Mouse (Mus musculus) MEL (cell line): ENCODE results near the gene Hrct1. TPM values are rescaled to one million over a fixed set of nuclear protein-coding genes. Genes with fewer than 3 reads are reported as not detected.

Experiments
- DNase-seq: peaks from one replicate; pipeline ENCODE4 v3.0.0; 2011; ENCODE audit warnings: low read depth, low spot score
- H3K27ac ChIP-seq: 2 replicates; pipeline ENCODE4 v1.5.1; 2012; ENCODE audit warnings: low read depth, mild to moderate bottlenecking, control low read depth, low read length, moderate library complexity; ENCODE audit not compliant: control insufficient read depth
- H3K27me3 ChIP-seq, 2 experiments: fragments of 150-350 bp in 1 of 2; sonication (generic) in 1 of 2; 2 replicates each; pipeline ENCODE4 v1.6.1; 2012; ENCODE audit warnings: low read length in 2 of 2, mild to moderate bottlenecking in 2 of 2, improper control_type of control experiment in 1 of 2, moderate library complexity in 1 of 2; ENCODE audit not compliant: insufficient read depth in 2 of 2, control insufficient read depth in 1 of 2
- H3K36me3 ChIP-seq, 2 experiments: 2 replicates each; pipeline ENCODE4 v1.6.1; 2012 to 2014; ENCODE audit warnings: low read length in 2 of 2, improper control_type of control experiment in 1 of 2, inconsistent platforms in 1 of 2, mild to moderate bottlenecking in 1 of 2; ENCODE audit not compliant: insufficient read depth in 2 of 2, control insufficient read depth in 1 of 2
- H3K4me1 ChIP-seq, 2 experiments: fragments of 150-350 bp in 1 of 2; sonication (generic) in 1 of 2; 2 replicates each; pipeline ENCODE4 v1.6.1; 2012; ENCODE audit warnings: low read length in 2 of 2, improper control_type of control experiment in 1 of 2, mild to moderate bottlenecking in 1 of 2; ENCODE audit not compliant: insufficient read depth in 2 of 2, control insufficient read depth in 1 of 2
- H3K4me3 ChIP-seq, 2 experiments: fragments of 150-350 bp in 1 of 2; sonication (generic) in 1 of 2; 2 replicates each; pipeline ENCODE4 v1.5.1; 2012; ENCODE audit warnings: low read depth in 2 of 2, low read length in 2 of 2, mild to moderate bottlenecking in 2 of 2, moderate library complexity in 2 of 2, control low read depth in 1 of 2, improper control_type of control experiment in 1 of 2; ENCODE audit not compliant: control insufficient read depth in 1 of 2, insufficient read depth in 1 of 2
- H3K79me2 ChIP-seq: 2 replicates; pipeline ENCODE4 v1.6.1; 2012; ENCODE audit warnings: mild to moderate bottlenecking, low read length, moderate library complexity; ENCODE audit not compliant: control insufficient read depth, poor library complexity, insufficient read depth
- H3K9ac ChIP-seq: 2 replicates; pipeline ENCODE4 v1.6.1; 2012; ENCODE audit warnings: low read depth, mild to moderate bottlenecking, control low read depth, low read length, moderate library complexity; ENCODE audit not compliant: control insufficient read depth, poor library complexity, severe bottlenecking
- H3K9me3 ChIP-seq: fragments of 150-350 bp; sonication (generic); replicated peaks from 2 replicates; pipeline ENCODE4 v1.6.1; 2012; ENCODE audit warnings: mild to moderate bottlenecking, low read length, improper control_type of control experiment, moderate library complexity; ENCODE audit not compliant: insufficient read depth
- CTCF ChIP-seq, 3 experiments: IDR thresholded peaks in 2 of 3; conservative IDR thresholded peaks in 1 of 3; 2 replicates each; pipeline ENCODE4 v1.5.1; 2011 to 2012; ENCODE audit warnings: low read length in 3 of 3, low read depth in 2 of 3, mild to moderate bottlenecking in 2 of 3, improper control_type of control experiment in 1 of 3, inconsistent platforms in 1 of 3, mixed read lengths in 1 of 3, moderate library complexity in 1 of 3; ENCODE audit not compliant: control insufficient read depth in 1 of 3, insufficient read depth in 1 of 3, poor library complexity in 1 of 3, severe bottlenecking in 1 of 3
- E2F4 ChIP-seq: IDR thresholded peaks from 2 replicates; pipeline ENCODE4 v1.6.1; 2011; ENCODE audit warnings: low read depth, low read length, improper control_type of control experiment, borderline replicate concordance
- GABPA ChIP-seq: IDR thresholded peaks from 2 replicates; pipeline ENCODE4 v1.6.1; 2012; ENCODE audit warnings: low read depth, mild to moderate bottlenecking, inconsistent platforms, low read length, improper control_type of control experiment, moderate library complexity
- JUND ChIP-seq: IDR thresholded peaks from 2 replicates; pipeline ENCODE4 v1.6.1; 2011; ENCODE audit warnings: low read depth, mild to moderate bottlenecking, improper control_type of control experiment, low read length
- MAZ ChIP-seq: IDR thresholded peaks from 2 replicates; pipeline ENCODE4 v1.6.1; 2012; ENCODE audit warnings: low read depth, mild to moderate bottlenecking, inconsistent platforms, low read length, improper control_type of control experiment
- MEF2A ChIP-seq: IDR thresholded peaks from 2 replicates; pipeline ENCODE4 v1.6.1; 2014; ENCODE audit warnings: low read depth, mild to moderate bottlenecking, inconsistent platforms, low read length, improper control_type of control experiment; ENCODE audit not compliant: poor library complexity, insufficient replicate concordance, severe bottlenecking; ENCODE audit errors: extremely low read depth
- MXI1 ChIP-seq: IDR thresholded peaks from 2 replicates; pipeline ENCODE4 v1.6.1; 2011; ENCODE audit warnings: mild to moderate bottlenecking, low read depth, low read length, improper control_type of control experiment
- NELFE ChIP-seq: IDR thresholded peaks from 2 replicates; pipeline ENCODE4 v1.6.1; 2011; ENCODE audit warnings: low read depth, low read length, improper control_type of control experiment
- NRF1 ChIP-seq: IDR thresholded peaks from 2 replicates; pipeline ENCODE4 v1.6.1; 2014; ENCODE audit warnings: low read depth, mild to moderate bottlenecking, inconsistent platforms, low read length, improper control_type of control experiment, moderate library complexity; ENCODE audit not compliant: poor library complexity, insufficient read depth, severe bottlenecking
- POLR2AphosphoS5 ChIP-seq: IDR thresholded peaks from 2 replicates; pipeline ENCODE4 v1.6.1; 2012; ENCODE audit warnings: low read depth, borderline replicate concordance, mild to moderate bottlenecking, inconsistent platforms, low read length, moderate library complexity, mixed read lengths
- RAD21 ChIP-seq: IDR thresholded peaks from 2 replicates; pipeline ENCODE4 v1.6.1; 2011; ENCODE audit warnings: mild to moderate bottlenecking, low read depth, low read length, improper control_type of control experiment
- SIN3A ChIP-seq: IDR thresholded peaks from 2 replicates; pipeline ENCODE4 v1.6.1; 2012; ENCODE audit warnings: low read length, improper control_type of control experiment, inconsistent platforms
- SMC3 ChIP-seq: IDR thresholded peaks from 2 replicates; pipeline ENCODE4 v1.6.1; 2011; ENCODE audit warnings: low read depth, low read length, improper control_type of control experiment
- TAL1 ChIP-seq: IDR thresholded peaks from 2 replicates; pipeline ENCODE4 v1.6.1; 2012; ENCODE audit warnings: mild to moderate bottlenecking, inconsistent platforms, low read length, moderate library complexity, mixed read lengths
- ZC3H11A ChIP-seq: IDR thresholded peaks from 2 replicates; pipeline ENCODE4 v1.6.1; 2012; ENCODE audit warnings: low read depth, mild to moderate bottlenecking, inconsistent platforms, low read length, improper control_type of control experiment
- ZNF384 ChIP-seq: IDR thresholded peaks from 2 replicates; pipeline ENCODE4 v1.6.1; 2012; ENCODE audit warnings: low read depth, mild to moderate bottlenecking, inconsistent platforms, low read length, improper control_type of control experiment
- polyA plus RNA-seq, 2 experiments: library from polyadenylated mRNA; stranded (reverse) in 1 of 2; unstranded in 1 of 2; fragments of >175 nt in 1 of 2; fragments of >200 nt in 1 of 2; gene quantifications; 2 replicates each; pipeline versions ENCODE4 v1.2.1 to v1.2.4; 2012; ENCODE audit warnings: low replicate concordance in 2 of 2, low read depth in 1 of 2; ENCODE audit not compliant: insufficient read length in 2 of 2, insufficient read depth in 1 of 2, missing spikeins in 1 of 2
- total RNA-seq: library from RNA; depleted of rRNA; stranded (reverse); fragments of 300-350 nt; gene quantifications from 2 replicates; pipeline ENCODE4 v1.2.3, GENCODE M21; 2012

Gene Hrct1
- total and polyA plus RNA-seq, 3 experiments: not detected

DNA sequence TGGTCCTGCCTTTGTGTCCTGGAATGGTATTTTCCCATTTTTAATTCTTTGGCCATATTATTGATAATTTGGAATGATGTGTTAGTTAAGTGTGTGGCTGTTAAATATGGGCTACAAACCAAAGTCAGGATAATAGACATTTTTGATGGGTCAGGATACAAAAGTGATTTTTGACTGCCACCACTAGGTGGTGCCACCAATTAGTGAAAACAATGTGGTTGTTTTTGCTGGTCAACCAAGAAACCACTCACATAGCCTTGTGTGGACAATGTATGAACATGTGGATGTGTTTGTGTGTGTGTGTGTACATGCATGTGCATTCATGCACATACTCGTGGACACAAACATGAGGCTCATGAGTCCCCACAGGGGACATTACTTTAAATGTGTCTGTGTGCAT is 2.2 kb upstream of the Hrct1 start:
- H3K9me3 ChIP-seq: no peaks in the 10 kb centered on the region
- H3K27me3 ChIP-seq: peaks cover 6 to 10% of the 10 kb centered on the region in 2 experiments; a peak in 3 of 4 replicates
- H3K9ac ChIP-seq: no peak overlapping the region
- peaks cover 0 to 16% of the 10 kb centered on the region in 2 experiments; a peak in 2 of 4 replicates for H3K4me1 ChIP-seq
- peak; percentile 49 for DNase-seq
- no peaks in the 10 kb centered on the region for H3K36me3 ChIP-seq
- H3K4me3 ChIP-seq: no peak overlapping the region
- H3K27ac ChIP-seq: no peak overlapping the region
- TF ChIP-seq RAD21 (peak; percentile 69), MXI1 (no peak), POLR2AphosphoS5 (no peak), SMC3 (peak; percentile 70), ZC3H11A (peak; percentile 53), ZNF384 (0 out of 2 replicates have a peak, but pooled peaks have one; percentile 12), CTCF (IDR thresholded peaks at IDR 0.05 in 2 of 3, conservative IDR thresholded peaks at IDR 0.05 in 1 of 3; ENCODE audit: control insufficient read depth in 1 of 3, insufficient read depth in 1 of 3, low read depth in 2 of 3, low read length in 3 of 3, poor library complexity in 1 of 3, severe bottlenecking in 1 of 3) (peak; percentile 27 to 82 (median 68); a peak in 5 of 6 replicates), MEF2A (no peak)
- H3K79me2 ChIP-seq: no peaks in the 10 kb centered on the region

DNA sequence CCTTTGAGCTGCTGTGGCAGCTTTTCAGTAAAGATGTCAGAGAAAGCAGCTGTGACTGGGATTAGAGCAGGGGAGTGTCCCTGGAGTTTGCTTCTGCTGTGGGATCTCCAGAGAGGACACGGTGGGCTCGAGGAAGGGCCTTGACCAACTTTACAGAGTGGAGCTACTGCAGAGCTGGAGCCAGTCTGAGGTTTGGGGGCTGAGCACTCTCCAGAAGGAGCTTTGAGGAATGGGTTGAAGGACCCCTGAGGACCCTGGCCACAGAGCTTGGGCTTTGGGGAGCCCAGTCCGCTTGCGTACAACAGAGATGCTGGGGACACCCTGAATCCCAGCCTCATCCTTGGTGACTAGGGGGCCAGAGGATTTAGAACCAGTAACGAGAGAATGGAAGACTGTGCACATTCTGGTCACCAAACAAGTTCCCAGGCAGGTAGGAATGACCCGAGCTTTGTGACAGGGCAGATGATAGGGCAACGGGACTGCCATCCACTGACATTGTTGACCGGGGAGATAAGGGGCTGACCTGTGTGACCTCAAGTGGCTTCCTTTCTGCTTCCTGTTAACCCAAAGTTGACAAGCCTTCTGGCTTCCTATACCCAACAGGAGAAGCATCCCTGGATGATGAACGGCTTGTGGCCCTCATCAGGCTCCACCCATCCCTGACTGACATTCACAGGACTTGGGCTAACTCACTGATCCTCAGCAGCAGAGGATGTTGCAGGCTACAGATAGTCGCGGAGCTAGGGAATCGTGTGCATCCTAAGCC is 577 bp upstream of the Hrct1 start:
- TF ChIP-seq GABPA (no peak), ZNF384 (no peak), SIN3A (no peak), NELFE (no peak), TAL1 (no peak), CTCF (IDR thresholded peaks at IDR 0.05 in 2 of 3, conservative IDR thresholded peaks at IDR 0.05 in 1 of 3; ENCODE audit: control insufficient read depth in 1 of 3, insufficient read depth in 1 of 3, low read depth in 2 of 3, low read length in 3 of 3, poor library complexity in 1 of 3, severe bottlenecking in 1 of 3) (no peak), E2F4 (no peak), NRF1 (no peak), MAZ (no peak), JUND (no peak)
- H3K4me1 ChIP-seq: peaks cover 0 to 19% of the 10 kb centered on the region in 2 experiments; a peak in 2 of 4 replicates

More for the DNA sequence above, 577 bp upstream of the Hrct1 start:
- Histone ChIP-seq H3K27ac (no peak overlapping the region), H3K9ac (no peak overlapping the region), H3K79me2 (no peaks in the 10 kb centered on the region), H3K9me3 (no peaks in the 10 kb centered on the region), H3K4me3 (no peak overlapping the region), H3K36me3 (no peaks in the 10 kb centered on the region), H3K27me3 (peaks cover 4 to 9% of the 10 kb centered on the region in 2 experiments; a peak in 3 of 4 replicates)
- DNase-seq: no peak
